Mouse (Mus musculus) stomach, embryonic 16.5 days (tissue): ENCODE data around the gene Helt. TPM values are rescaled to one million over a fixed set of nuclear protein-coding genes. Genes with fewer than 3 reads are reported as not detected.
"Not testable (repeated sequence)": the region's sequence is repeated elsewhere in the genome, so short reads cannot be mapped to it uniquely, and the experiment has no call there.

ENCODE experiments used
- ATAC-seq: fragments of 200-750 bp; cut with Nextera tagmentation; 2 replicates; pipeline ENCODE4 v1.8.0; 2017; ENCODE audit warnings: moderate number of reproducible peaks, moderate TSS enrichment; ENCODE audit not compliant: insufficient read depth, low FRiP score
- H3K27ac ChIP-seq: fragments of 300-500 bp; sonication (generic); 2 replicates; pipeline ENCODE4 v1.5.1; 2014; ENCODE audit warnings: low read length
- H3K27me3 ChIP-seq: fragments of 300-500 bp; sonication (generic); 2 replicates; pipeline ENCODE4 v1.6.1; 2014; ENCODE audit warnings: low read length, control low read depth, mixed read lengths; ENCODE audit not compliant: control insufficient read depth, insufficient read depth
- H3K36me3 ChIP-seq: fragments of 300-500 bp; sonication (generic); 2 replicates; pipeline ENCODE4 v1.6.1; 2014; ENCODE audit warnings: low read length; ENCODE audit not compliant: control insufficient read depth, insufficient read depth
- H3K4me1 ChIP-seq: fragments of 300-500 bp; sonication (generic); 2 replicates; pipeline ENCODE4 v1.6.1; 2014; ENCODE audit warnings: low read length, control low read depth, mixed read lengths; ENCODE audit not compliant: control insufficient read depth, insufficient read depth
- H3K4me2 ChIP-seq: fragments of 300-500 bp; sonication (generic); 2 replicates; pipeline ENCODE4 v1.6.1; 2014; ENCODE audit warnings: low read depth, low read length, mixed read lengths
- H3K4me3 ChIP-seq: fragments of 300-500 bp; sonication (generic); replicated peaks from 2 replicates; pipeline ENCODE4 v1.5.1; 2014; ENCODE audit warnings: mild to moderate bottlenecking, low read length
- H3K9ac ChIP-seq: fragments of 300-500 bp; sonication (generic); 2 replicates; pipeline ENCODE4 v1.6.1; 2014; ENCODE audit warnings: low read length
- H3K9me3 ChIP-seq: fragments of 300-500 bp; sonication (generic); replicated peaks from 2 replicates; pipeline ENCODE4 v1.6.1; 2016; ENCODE audit warnings: low read length, control low read depth; ENCODE audit not compliant: control insufficient read depth
- WGBS: fragments of 180-500 bp; shearing (Covaris S2); extraction: QIAGEN DNeasy Blood & Tissue Kit; methylation state at CpG from one replicate; pipeline ENCODE4 v1.1.7; 2014; 5-methylcytosine and 5-hydroxymethylcytosine counted together
- polyA plus RNA-seq: library from polyadenylated mRNA; unstranded; fragments of >200 nt; fragmentation: Nextera tagmentation; extraction: Ambion mirVana; gene quantifications from 2 replicates; pipeline ENCODE4 v1.2.1, GENCODE M21; 2015

Helt gene
- polyA plus RNA-seq, 1 experiment from 2014 or later: not detected

GRCm38 (mm10) chr8:46266801-46267200 is 27.7 kb downstream of the Helt start:
- H3K4me2 ChIP-seq: no peak overlapping the region
- H3K27me3 ChIP-seq: no peaks in the 10 kb centered on the region
- 66% methylated on average over 4 of the region's 4 CpGs for WGBS
- H3K9me3 ChIP-seq: no peaks in the 10 kb centered on the region
- H3K9ac ChIP-seq: no peak overlapping the region
- ATAC-seq: no peak
- H3K4me1 ChIP-seq: no peaks in the 10 kb centered on the region
- H3K36me3 ChIP-seq: no peaks in the 10 kb centered on the region
- H3K27ac ChIP-seq: no peak overlapping the region
- no peak overlapping the region for H3K4me3 ChIP-seq

GRCm38 (mm10) chr8:46264206-46264605 is 30.3 kb downstream of the Helt start:
- not testable (repeated sequence) for H3K4me2 ChIP-seq, H3K4me3 ChIP-seq, H3K4me1 ChIP-seq, H3K9ac ChIP-seq, ATAC-seq, H3K27ac ChIP-seq, H3K27me3 ChIP-seq, H3K36me3 ChIP-seq, H3K9me3 ChIP-seq
- WGBS: 82% methylated on average over 4 of the region's 4 CpGs

GRCm38 (mm10) chr8:46257921-46258682 is 36.4 kb downstream of the Helt start:
- no peak for ATAC-seq
- no peak overlapping the region for H3K4me2 ChIP-seq
- 50% methylated on average over 19 of the region's 19 CpGs for WGBS

GRCm38 (mm10) chr8:46252456-46252855 is 42.0 kb downstream of the Helt start:
- Histone ChIP-seq H3K4me1 (no peaks in the 10 kb centered on the region), H3K4me3 (no peak overlapping the region), H3K9ac (no peak overlapping the region), H3K36me3 (no peaks in the 10 kb centered on the region), H3K27me3 (no peaks in the 10 kb centered on the region), H3K9me3 (no peaks in the 10 kb centered on the region), H3K4me2 (no peak overlapping the region), H3K27ac (no peak overlapping the region)
- 56% methylated on average over 13 of the region's 13 CpGs for WGBS
- ATAC-seq: no peak

More at GRCm38 (mm10) chr8:46257921-46258682, 36.4 kb downstream of the Helt start:
- H3K27ac ChIP-seq: no peak overlapping the region
- no peak overlapping the region for H3K9ac ChIP-seq
- no peaks in the 10 kb centered on the region for H3K27me3 ChIP-seq
- H3K4me1 ChIP-seq: no peaks in the 10 kb centered on the region
- no peaks in the 10 kb centered on the region for H3K9me3 ChIP-seq
- H3K4me3 ChIP-seq: no peak overlapping the region
- no peaks in the 10 kb centered on the region for H3K36me3 ChIP-seq

- Histone ChIP-seq H3K9ac (peak overlapping the region; percentile 34; the same call in 1 of the 2 replicates), H3K36me3 (no peaks in the 10 kb centered on the region), H3K4me2 (no peak overlapping the region), H3K4me3 (no peak overlapping the region), H3K27me3 (no peaks in the 10 kb centered on the region), H3K4me1 (no peaks in the 10 kb centered on the region), H3K27ac (no peak overlapping the region), H3K9me3 (no peaks in the 10 kb centered on the region)
- ATAC-seq: no peak
- 42% methylated on average over 10 of the region's 10 CpGs for WGBS
Observed at GRCm38 (mm10) chr8:46251561-46251960, 42.9 kb downstream of the Helt start.

- Histone ChIP-seq H3K36me3 (no peaks in the 10 kb centered on the region), H3K4me1 (no peaks in the 10 kb centered on the region), H3K27me3 (no peaks in the 10 kb centered on the region), H3K9ac (no peak overlapping the region), H3K4me3 (no peak overlapping the region), H3K27ac (no peak overlapping the region), H3K4me2 (no peak overlapping the region), H3K9me3 (no peaks in the 10 kb centered on the region)
- WGBS: 60% methylated on average over 11 of the region's 11 CpGs
- ATAC-seq: no peak
Observed at GRCm38 (mm10) chr8:46246346-46246745, 48.1 kb downstream of the Helt start.

GRCm38 (mm10) chr8:46242946-46243345 is 51.5 kb downstream of the Helt start:
- Histone ChIP-seq H3K9me3 (no peaks in the 10 kb centered on the region), H3K27me3 (no peaks in the 10 kb centered on the region; the same call in 1 of the 2 replicates), H3K4me2 (no peak overlapping the region), H3K4me3 (no peak overlapping the region), H3K4me1 (no peaks in the 10 kb centered on the region), H3K9ac (0 out of 2 replicates have a peak overlapping the region, but pooled peaks have one; percentile 16), H3K36me3 (no peaks in the 10 kb centered on the region), H3K27ac (no peak overlapping the region)
- WGBS: 29% methylated on average over 7 of the region's 7 CpGs
- no peak for ATAC-seq

Other genes with a start within 250 kb of the Helt start
- 16.3 and 18.5 TPM in 2 replicates for gene Cfap97, start 142.9 kb downstream of the Helt start, polyA plus RNA-seq
- gene Snx25, start 142.5 kb downstream of the Helt start, polyA plus RNA-seq: 4.0 and 6.0 TPM in 2 replicates
- 398 and 461 TPM in 2 replicates for gene Slc25a4, start 83.4 kb downstream of the Helt start, polyA plus RNA-seq
- 33.4 and 42.0 TPM in 2 replicates for gene Acsl1, start 176.4 kb upstream of the Helt start, polyA plus RNA-seq